Mouse (Mus musculus) stomach, postnatal 0 days (tissue): ENCODE measurements at regions not wholly inside any gene's neighbourhood (a gene's known extent, or its start where the extent isn't known, plus 50 kb on each side); places are given as distances from the start of the nearest gene placed in this dataset.

ENCODE experiments used
- ATAC-seq: fragments of 200-750 bp; cut with Nextera tagmentation; 2 replicates; pipeline ENCODE4 v1.8.0; 2017; ENCODE audit not compliant: low FRiP score, low TSS enrichment
- DNase-seq: peaks from one replicate; pipeline ENCODE4 v3.0.0-alpha.2; 2016; ENCODE audit warnings: low spot score
- H3K27ac ChIP-seq: fragments of 300-500 bp; sonication (generic); replicated peaks from 2 replicates; pipeline ENCODE4 v1.5.1; 2014; ENCODE audit warnings: mild to moderate bottlenecking, control low read depth
- H3K27me3 ChIP-seq: fragments of 300-500 bp; sonication (generic); 2 replicates; pipeline ENCODE4 v1.6.1; 2014; ENCODE audit warnings: low read length; ENCODE audit not compliant: control insufficient read depth, insufficient read depth
- H3K36me3 ChIP-seq: fragments of 300-500 bp; sonication (generic); 2 replicates; pipeline ENCODE4 v1.6.1; 2014; ENCODE audit warnings: low read length, mixed read lengths; ENCODE audit not compliant: control insufficient read depth, insufficient read depth
- H3K4me1 ChIP-seq: fragments of 300-500 bp; sonication (generic); replicated peaks from 2 replicates; pipeline ENCODE4 v1.6.1; 2014; ENCODE audit warnings: antibody characterized with exemption; ENCODE audit not compliant: control insufficient read depth, insufficient read depth
- H3K4me2 ChIP-seq: fragments of 300-500 bp; sonication (generic); replicated peaks from 2 replicates; pipeline ENCODE4 v1.6.1; 2014; ENCODE audit warnings: low read depth, mild to moderate bottlenecking, control low read depth, moderate library complexity
- H3K4me3 ChIP-seq: fragments of 300-500 bp; sonication (generic); 2 replicates; pipeline ENCODE4 v1.5.1; 2014; ENCODE audit warnings: low read depth, low read length, control low read depth
- H3K9ac ChIP-seq: fragments of 300-500 bp; sonication (generic); 2 replicates; pipeline ENCODE4 v1.6.1; 2014; ENCODE audit warnings: mild to moderate bottlenecking, low read length, control low read depth, mixed read lengths
- H3K9me3 ChIP-seq: fragments of 300-500 bp; sonication (generic); 2 replicates; pipeline ENCODE4 v1.6.1; 2016; ENCODE audit warnings: low read length; ENCODE audit not compliant: control insufficient read depth
- CTCF ChIP-seq: IDR thresholded peaks from 2 replicates; pipeline ENCODE4 v1.5.1; 2016; ENCODE audit warnings: antibody characterized with exemption, low read depth, mild to moderate bottlenecking, moderate library complexity
- EP300 ChIP-seq: optimal IDR thresholded peaks from 2 replicates; pipeline ENCODE3; 2016; ENCODE audit warnings: antibody characterized with exemption
- WGBS: fragments of 180-500 bp; shearing (Covaris S2); extraction: QIAGEN DNeasy Blood & Tissue Kit; methylation state at CpG from one replicate; pipeline ENCODE4 v1.1.7; 2014; 5-methylcytosine and 5-hydroxymethylcytosine counted together

DNA sequence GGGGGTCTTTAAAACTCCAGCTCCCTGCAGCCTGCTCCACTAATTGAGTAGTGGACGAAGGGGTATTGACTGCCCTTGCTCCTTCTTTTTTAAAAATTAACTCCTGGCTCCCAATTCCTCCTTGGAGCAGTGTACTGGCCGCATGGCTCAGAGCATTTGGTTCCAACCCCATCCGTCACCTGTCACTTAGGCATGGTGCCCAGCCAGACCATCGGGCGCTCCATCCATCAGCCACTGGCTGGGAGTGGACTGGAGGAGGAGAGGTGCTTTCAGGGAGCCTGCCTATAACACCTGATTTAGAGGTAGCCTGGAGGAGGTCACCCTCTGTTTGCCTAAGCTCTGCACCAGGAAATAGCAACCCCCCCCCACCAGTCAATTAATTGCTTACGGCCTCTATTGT lies 66.4 kb upstream of the Glce start:
- H3K9ac ChIP-seq: no peak overlapping the region
- H3K4me3 ChIP-seq: no peak overlapping the region
- WGBS: 40% methylated on average over 6 of the region's 6 CpGs
- DNase-seq: no peak
- ATAC-seq: no peak
- no peaks in the 10 kb centered on the region for H3K9me3 ChIP-seq
- H3K27me3 ChIP-seq: no peaks in the 10 kb centered on the region
- H3K27ac ChIP-seq: no peak overlapping the region
- H3K4me2 ChIP-seq: no peak overlapping the region
- TF ChIP-seq CTCF: no peak
- TF ChIP-seq EP300: no peak
- no peaks in the 10 kb centered on the region for H3K36me3 ChIP-seq
- no peaks in the 10 kb centered on the region for H3K4me1 ChIP-seq

DNA sequence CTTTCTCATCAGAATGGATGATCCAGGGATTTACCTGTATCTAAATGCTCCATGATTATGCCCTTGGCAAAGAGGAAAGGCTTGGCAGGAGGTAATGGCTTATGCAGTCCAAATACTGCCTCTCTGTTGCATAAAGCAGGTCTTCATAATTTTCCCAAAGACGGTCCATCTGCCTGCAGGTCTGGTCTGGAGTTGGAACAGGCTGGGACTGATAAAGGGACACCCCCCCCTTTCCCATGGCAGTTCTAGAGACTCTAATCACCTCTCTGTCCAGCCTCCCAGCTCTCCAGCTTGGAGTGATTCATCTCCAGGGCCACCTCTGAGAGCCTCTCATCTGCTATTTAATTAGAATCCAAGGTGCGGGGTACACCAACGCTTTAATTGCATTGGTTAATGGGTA lies 65.9 kb upstream of the Glce start:
- no peak overlapping the region for H3K4me3 ChIP-seq
- H3K4me1 ChIP-seq: no peaks in the 10 kb centered on the region
- ATAC-seq (no peak), DNase-seq (no peak)
- H3K27ac ChIP-seq: no peak overlapping the region
- H3K4me2 ChIP-seq: no peak overlapping the region
- no peak overlapping the region for H3K9ac ChIP-seq
- TF ChIP-seq CTCF (no peak), EP300 (no peak)
- H3K9me3 ChIP-seq: no peaks in the 10 kb centered on the region
- WGBS: 68% methylated on average over 3 of the region's 3 CpGs
- no peaks in the 10 kb centered on the region for H3K36me3 ChIP-seq
- no peaks in the 10 kb centered on the region for H3K27me3 ChIP-seq

DNA sequence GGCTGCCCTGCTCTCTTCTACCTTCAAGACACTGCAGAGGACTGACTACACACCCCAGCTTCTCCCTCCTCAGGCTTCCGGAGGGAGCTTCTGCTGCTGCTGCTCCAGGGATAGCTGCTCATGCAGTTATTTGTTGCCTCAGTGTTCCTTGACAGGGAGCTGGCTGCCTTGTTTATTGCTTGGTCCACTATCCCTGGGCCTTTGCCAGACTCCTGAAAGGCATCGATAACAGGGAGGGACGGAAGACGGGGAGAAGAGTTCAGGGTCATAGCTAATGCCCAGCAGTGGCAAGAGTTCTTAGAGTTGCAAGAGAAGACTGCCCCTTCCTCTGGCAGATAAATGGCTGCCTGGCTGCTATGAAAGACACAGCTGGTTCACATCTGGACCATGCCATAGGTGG lies 64.4 kb upstream of the Glce start:
- no peak for DNase-seq
- H3K9ac ChIP-seq: no peak overlapping the region

GRCm38 (mm10) chr9:62185516-62186280 lies 63.2 kb upstream of the Glce start:
- Histone ChIP-seq H3K4me1 (no peaks in the 10 kb centered on the region), H3K4me3 (no peak overlapping the region), H3K27me3 (no peaks in the 10 kb centered on the region), H3K27ac (no peak overlapping the region), H3K9me3 (no peaks in the 10 kb centered on the region), H3K4me2 (no peak overlapping the region), H3K36me3 (no peaks in the 10 kb centered on the region), H3K9ac (no peak overlapping the region)
- WGBS: 52% methylated on average over 7 of the region's 7 CpGs
- DNase-seq (no peak), ATAC-seq (no peak)
- TF ChIP-seq EP300 (no peak), CTCF (no peak)

More for the DNA sequence above, 64.4 kb upstream of the Glce start:
- Histone ChIP-seq H3K27me3 (no peaks in the 10 kb centered on the region), H3K36me3 (no peaks in the 10 kb centered on the region), H3K27ac (no peak overlapping the region), H3K9me3 (no peaks in the 10 kb centered on the region), H3K4me2 (no peak overlapping the region), H3K4me3 (no peak overlapping the region), H3K4me1 (no peaks in the 10 kb centered on the region)
- WGBS: 44% methylated on average over 4 of the region's 4 CpGs
- no peak for TF ChIP-seq EP300
- TF ChIP-seq CTCF: no peak
- ATAC-seq: no peak

GRCm38 (mm10) chr9:62181182-62181830 lies 58.9 kb upstream of the Glce start:
- ATAC-seq (no peak), DNase-seq (no peak)
- H3K9me3 ChIP-seq: no peaks in the 10 kb centered on the region
- H3K27me3 ChIP-seq: no peaks in the 10 kb centered on the region
- no peak for TF ChIP-seq CTCF
- TF ChIP-seq EP300: no peak
- 56% methylated on average over 9 of the region's 9 CpGs for WGBS
- no peak overlapping the region for H3K4me3 ChIP-seq
- no peaks in the 10 kb centered on the region for H3K36me3 ChIP-seq
- no peak overlapping the region for H3K4me2 ChIP-seq
- no peak overlapping the region for H3K9ac ChIP-seq
- no peaks in the 10 kb centered on the region for H3K4me1 ChIP-seq
- no peak overlapping the region for H3K27ac ChIP-seq

- no peak overlapping the region for H3K4me2 ChIP-seq
- H3K4me3 ChIP-seq: no peak overlapping the region
- no peaks in the 10 kb centered on the region for H3K27me3 ChIP-seq
- H3K9me3 ChIP-seq: no peaks in the 10 kb centered on the region
- no peak for TF ChIP-seq CTCF
- no peak for TF ChIP-seq EP300
- H3K36me3 ChIP-seq: no peaks in the 10 kb centered on the region
- peak; percentile 69 for ATAC-seq
- no peak overlapping the region for H3K27ac ChIP-seq
- WGBS: 62% methylated on average over 11 of the region's 11 CpGs
- H3K9ac ChIP-seq: no peak overlapping the region
- DNase-seq: peak; percentile 56
- H3K4me1 ChIP-seq: no peaks in the 10 kb centered on the region
These were observed 58.2 kb upstream of the Glce start for GRCm38 (mm10) chr9:62180456-62181181.
